Comparison of ENCODE assay signal across 8 mouse cellular contexts in the genomic region with DNA sequence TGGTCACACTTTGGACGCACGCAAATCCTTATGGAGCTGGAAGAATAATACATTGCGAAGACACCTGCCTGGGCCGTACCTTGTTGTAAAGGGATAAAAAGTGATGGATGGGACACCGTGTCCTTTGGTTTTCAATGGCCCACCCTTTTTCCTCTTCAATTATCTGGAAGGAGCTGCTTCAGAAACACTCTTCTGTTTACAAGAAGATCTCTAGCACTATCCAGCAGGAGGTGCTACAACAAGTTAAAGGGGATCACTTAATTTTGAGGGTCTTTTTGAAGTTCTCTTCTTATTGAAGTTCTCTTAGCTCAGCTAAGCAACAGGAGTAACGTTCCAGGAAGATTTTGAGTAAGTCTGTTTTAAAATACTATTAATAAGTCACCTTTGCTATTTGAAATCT.
DNase-seq lines count a peak whose midpoint lies in the region; ATAC-seq and TF ChIP-seq lines count a peak whose summit lies in the region.

No protein-coding gene starts in this region.

- DNase-seq in kidney, postnatal 10 days = no peak
- peak; percentile 54 for DNase-seq in brain, embryonic 14.5 days (ENCODE audit: low read depth)
- DNase-seq in B cell, adult 2 months = no peak
- no peak for DNase-seq in Muller cell, postnatal 12 days (ENCODE audit: inconsistent ontology term)
- DNase-seq in ovary, postnatal 36 days (ENCODE audit: low spot score) = no peak

- no peak overlapping the region for H3K27ac ChIP-seq in kidney, embryonic 16.5 days (ENCODE audit: low read length)
- H3K27ac ChIP-seq in hindbrain, embryonic 12.5 days = no peak overlapping the region

- TF ChIP-seq POLR2A in brain, embryonic 14.5 days (IDR thresholded peaks at IDR 0.05; ENCODE audit: borderline replicate concordance, extremely low read depth, insufficient read depth, insufficient read length, poor library complexity, severe bottlenecking) = no peak
- TF ChIP-seq POLR2A in myocyte (IDR thresholded peaks at IDR 0.05; ENCODE audit: insufficient read length, low read depth) = no peak

- H3K27me3 ChIP-seq in kidney, embryonic 16.5 days (ENCODE audit: insufficient read depth, low read length) = no peaks in the 10 kb centered on the region
- no peaks in the 10 kb centered on the region for H3K27me3 ChIP-seq in hindbrain, embryonic 12.5 days
- no peaks in the 10 kb centered on the region for H3K27me3 ChIP-seq in myocyte (ENCODE audit: control insufficient read depth, insufficient read depth, insufficient read length)

- H3K4me1 ChIP-seq in kidney, embryonic 16.5 days (ENCODE audit: insufficient read depth, low read length) = peaks cover 27% of the 10 kb centered on the region
- peaks cover 34% of the 10 kb centered on the region for H3K4me1 ChIP-seq in hindbrain, embryonic 12.5 days

- no peak overlapping the region for H3K4me3 ChIP-seq in kidney, embryonic 16.5 days (ENCODE audit: low read length)
- H3K4me3 ChIP-seq in hindbrain, embryonic 12.5 days = no peak overlapping the region
- no peak overlapping the region for H3K4me3 ChIP-seq in myocyte

- no peak for TF ChIP-seq CTCF in brain, embryonic 14.5 days (IDR thresholded peaks at IDR 0.05; ENCODE audit: borderline replicate concordance, extremely low read depth, insufficient read depth, insufficient read length)

- H3K9ac ChIP-seq in kidney, embryonic 16.5 days (replicated peaks; ENCODE audit: low read length) = no peak overlapping the region
- no peak overlapping the region for H3K9ac ChIP-seq in hindbrain, embryonic 12.5 days

- no peak overlapping the region for H3ac ChIP-seq in myocyte (ENCODE audit: control insufficient read depth, insufficient read length)

- 55% methylated on average over 6 of the region's 6 CpGs for WGBS in kidney, embryonic 16.5 days
- WGBS in hindbrain, embryonic 12.5 days = 56% methylated on average over 6 of the region's 6 CpGs

- no peak for ATAC-seq in kidney, embryonic 16.5 days (ENCODE audit: low FRiP score, low TSS enrichment)
- ATAC-seq in hindbrain, embryonic 12.5 days (ENCODE audit: low FRiP score) = no peak

- no peaks in the 10 kb centered on the region for H3K36me3 ChIP-seq in kidney, embryonic 16.5 days (ENCODE audit: insufficient read depth, low read length)
- H3K36me3 ChIP-seq in hindbrain, embryonic 12.5 days = no peaks in the 10 kb centered on the region
- no peaks in the 10 kb centered on the region for H3K36me3 ChIP-seq in myocyte (ENCODE audit: control insufficient read depth, insufficient read depth)

- no peaks in the 10 kb centered on the region for H3K9me3 ChIP-seq in kidney, embryonic 16.5 days (ENCODE audit: low read length)
- no peaks in the 10 kb centered on the region for H3K9me3 ChIP-seq in hindbrain, embryonic 12.5 days (replicated peaks)

- peak overlapping the region; percentile 67 for H3K4me2 ChIP-seq in kidney, embryonic 16.5 days (replicated peaks; ENCODE audit: low read depth, low read length)
- peak overlapping the region; percentile 84 for H3K4me2 ChIP-seq in hindbrain, embryonic 12.5 days (replicated peaks)
- peak overlapping the region; percentile 96 for H3K4me2 ChIP-seq in myocyte (ENCODE audit: low read depth)

- H3K79me2 ChIP-seq in myocyte (ENCODE audit: control insufficient read depth, insufficient read depth) = peaks cover 56% of the 10 kb centered on the region

TF ChIP-seq in myocyte, 11 proteins besides CTCF, POLR2A, EP300 and RAD21:
- TF ChIP-seq E2F4 (IDR thresholded peaks at IDR 0.05; ENCODE audit: insufficient read depth) (no peak), USF1 (IDR thresholded peaks at IDR 0.05; ENCODE audit: low read depth) (no peak), TCF12 (IDR thresholded peaks at IDR 0.05; ENCODE audit: insufficient read depth, poor library complexity, severe bottlenecking) (no peak), REST (IDR thresholded peaks at IDR 0.05; ENCODE audit: insufficient read depth, insufficient read length) (no peak), MYOD1 (IDR thresholded peaks at IDR 0.05; ENCODE audit: control insufficient read depth in 1 of 3, insufficient read length in 2 of 3, low read depth in 2 of 3) (no peak), MYOG (IDR thresholded peaks at IDR 0.05; ENCODE audit: control insufficient read depth in 1 of 3, insufficient read depth in 1 of 3, insufficient read length in 2 of 3, low read depth in 2 of 3) (no peak), CEBPB (IDR thresholded peaks at IDR 0.05; ENCODE audit: insufficient read depth, poor library complexity, severe bottlenecking) (no peak)
